Mouse (Mus musculus) megakaryocyte, embryonic 14.5 days (primary cell): ENCODE measurements around the gene Fam19a5. TPM values are rescaled to one million over a fixed set of nuclear protein-coding genes. Genes with fewer than 3 reads are reported as not detected.

Source experiments
- H3K27me3 ChIP-seq: replicated peaks from 2 replicates; pipeline ENCODE3; 2012; ENCODE audit warnings: inconsistent platforms
- H3K36me3 ChIP-seq: replicated peaks from 2 replicates; pipeline ENCODE3; 2012; ENCODE audit warnings: low read length, inconsistent platforms, mixed read lengths
- H3K4me1 ChIP-seq: 2 replicates; pipeline ENCODE4 v1.6.1; 2012; ENCODE audit warnings: inconsistent platforms
- H3K4me3 ChIP-seq: replicated peaks from 2 replicates; pipeline ENCODE3; 2012; ENCODE audit warnings: moderate library complexity, mild to moderate bottlenecking, inconsistent platforms
- H3K9me3 ChIP-seq: 2 replicates; pipeline ENCODE4 v1.6.1; 2012; ENCODE audit warnings: inconsistent platforms
- FLI1 ChIP-seq: IDR thresholded peaks from 2 replicates; pipeline ENCODE4 v1.6.1; 2012; ENCODE audit warnings: low read length, inconsistent platforms, mixed read lengths
- GATA1 ChIP-seq: IDR thresholded peaks from 3 replicates; pipeline ENCODE4 v1.6.1; 2012; ENCODE audit warnings: mixed read lengths, low read length, inconsistent platforms, borderline replicate concordance
- polyA plus RNA-seq: library from polyadenylated mRNA; stranded (reverse); fragments of >175 nt; gene quantifications from 2 replicates; pipeline ENCODE4 v1.2.3, GENCODE M21; 2012; ENCODE audit warnings: low replicate concordance; ENCODE audit not compliant: insufficient read depth

Gene Fam19a5
- polyA plus RNA-seq, 1 experiment: 0.08 TPM

- Histone ChIP-seq H3K4me1 (no peaks in the 10 kb centered on the region), H3K36me3 (no peaks in the 10 kb centered on the region), H3K27me3 (peaks cover 40% of the 10 kb centered on the region), H3K4me3 (no peak overlapping the region), H3K9me3 (no peaks in the 10 kb centered on the region; the same call in 1 of the 2 replicates)
- TF ChIP-seq FLI1 (no peak), GATA1 (no peak)
These were observed 1.7 kb downstream of the Fam19a5 start for GRCm38 (mm10) chr15:87545731-87546360.

- Histone ChIP-seq H3K27me3 (peaks cover 40% of the 10 kb centered on the region), H3K9me3 (peaks cover 4% of the 10 kb centered on the region; the same call in 1 of the 2 replicates)
- TF ChIP-seq GATA1 (no peak), FLI1 (no peak)
These were observed 2.9 kb downstream of the Fam19a5 start for GRCm38 (mm10) chr15:87547022-87547421.

GRCm38 (mm10) chr15:87549724-87550123 is 5.6 kb downstream of the Fam19a5 start:
- Histone ChIP-seq H3K9me3 (peaks cover 21% of the 10 kb centered on the region), H3K27me3 (peaks cover 18% of the 10 kb centered on the region), H3K4me1 (no peaks in the 10 kb centered on the region), H3K4me3 (no peak overlapping the region), H3K36me3 (no peaks in the 10 kb centered on the region)
- TF ChIP-seq FLI1 (no peak), GATA1 (no peak)

More at GRCm38 (mm10) chr15:87547022-87547421, 2.9 kb downstream of the Fam19a5 start:
- Histone ChIP-seq H3K4me3 (no peak overlapping the region), H3K36me3 (no peaks in the 10 kb centered on the region), H3K4me1 (no peaks in the 10 kb centered on the region)

- Histone ChIP-seq H3K36me3 (no peaks in the 10 kb centered on the region), H3K4me3 (no peak overlapping the region), H3K4me1 (no peaks in the 10 kb centered on the region), H3K9me3 (peaks cover 23% of the 10 kb centered on the region), H3K27me3 (peaks cover 8% of the 10 kb centered on the region)
- no peak for TF ChIP-seq FLI1
- TF ChIP-seq GATA1: no peak
These were observed 6.7 kb downstream of the Fam19a5 start for GRCm38 (mm10) chr15:87550756-87551155.

- no peaks in the 10 kb centered on the region for H3K4me1 ChIP-seq
- H3K27me3 ChIP-seq: peaks cover 1% of the 10 kb centered on the region
- TF ChIP-seq FLI1 (no peak), GATA1 (no peak)
- H3K9me3 ChIP-seq: peaks cover 31% of the 10 kb centered on the region
- no peak overlapping the region for H3K4me3 ChIP-seq
- no peaks in the 10 kb centered on the region for H3K36me3 ChIP-seq
These were observed 7.5 kb downstream of the Fam19a5 start for GRCm38 (mm10) chr15:87551556-87551955.

- Histone ChIP-seq H3K27me3 (no peaks in the 10 kb centered on the region), H3K4me3 (no peak overlapping the region), H3K9me3 (peaks cover 60% of the 10 kb centered on the region), H3K4me1 (no peaks in the 10 kb centered on the region), H3K36me3 (no peaks in the 10 kb centered on the region)
- TF ChIP-seq FLI1 (no peak), GATA1 (no peak)
These were observed 11.7 kb downstream of the Fam19a5 start for GRCm38 (mm10) chr15:87555811-87556210.

GRCm38 (mm10) chr15:87564331-87564730 is 20.2 kb downstream of the Fam19a5 start:
- no peak for TF ChIP-seq FLI1
- no peak for TF ChIP-seq GATA1
- H3K4me3 ChIP-seq: no peak overlapping the region
- peaks cover 67% of the 10 kb centered on the region for H3K9me3 ChIP-seq
- no peaks in the 10 kb centered on the region for H3K4me1 ChIP-seq
- H3K27me3 ChIP-seq: no peaks in the 10 kb centered on the region
- H3K36me3 ChIP-seq: no peaks in the 10 kb centered on the region

- no peaks in the 10 kb centered on the region for H3K4me1 ChIP-seq
- H3K4me3 ChIP-seq: no peak overlapping the region
- H3K9me3 ChIP-seq: peaks cover 83% of the 10 kb centered on the region
- TF ChIP-seq GATA1 (no peak), FLI1 (no peak)
- no peaks in the 10 kb centered on the region for H3K27me3 ChIP-seq
- H3K36me3 ChIP-seq: no peaks in the 10 kb centered on the region
These were observed 22.2 kb downstream of the Fam19a5 start for GRCm38 (mm10) chr15:87566040-87566929.

- Histone ChIP-seq H3K4me3 (peak overlapping the region; percentile 67), H3K36me3 (no peaks in the 10 kb centered on the region), H3K27me3 (no peaks in the 10 kb centered on the region), H3K9me3 (peaks cover 89% of the 10 kb centered on the region), H3K4me1 (no peaks in the 10 kb centered on the region)
- TF ChIP-seq FLI1 (no peak), GATA1 (no peak)
These were observed 26.1 kb downstream of the Fam19a5 start for GRCm38 (mm10) chr15:87570182-87570581.

GRCm38 (mm10) chr15:87579861-87580260 is 35.8 kb downstream of the Fam19a5 start:
- no peak overlapping the region for H3K4me3 ChIP-seq
- no peak for TF ChIP-seq FLI1
- TF ChIP-seq GATA1: no peak
- H3K9me3 ChIP-seq: peaks cover 86% of the 10 kb centered on the region
- no peaks in the 10 kb centered on the region for H3K36me3 ChIP-seq
- no peaks in the 10 kb centered on the region for H3K4me1 ChIP-seq
- no peaks in the 10 kb centered on the region for H3K27me3 ChIP-seq
